Mouse (Mus musculus) right cerebral cortex, adult 18-20 months (tissue): Measurements from ENCODE around the gene Crygd.

Experiments
- DNase-seq: peaks from one replicate; pipeline ENCODE4 v3.0.0; 2022; ENCODE audit warnings: mixed read lengths

Crygd gene

GRCm38 (mm10) chr1:65041837-65042236 is 21.4 kb downstream of the Crygd start:
- DNase-seq = no peak

DNA sequence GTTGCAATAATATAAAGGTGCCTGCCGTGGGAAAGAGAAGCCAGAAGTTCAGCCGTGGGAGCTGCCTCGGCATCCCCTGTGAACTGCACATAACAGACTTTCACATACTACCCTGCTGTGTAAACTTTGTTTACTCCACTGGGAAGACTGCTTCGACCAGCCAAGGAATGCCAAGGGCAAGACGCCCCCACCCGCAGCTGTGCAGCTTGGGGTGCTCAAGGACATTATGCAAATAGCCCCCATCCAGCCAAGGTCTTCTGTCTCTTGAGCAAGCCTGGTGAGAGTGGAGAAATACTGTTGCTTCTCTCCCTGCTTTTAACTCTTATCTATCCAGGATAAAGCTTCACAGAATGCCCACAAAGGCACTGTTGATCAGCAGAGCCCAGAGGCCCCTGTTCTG is 22.4 kb downstream of the Crygd start:
- no peak for DNase-seq

DNA sequence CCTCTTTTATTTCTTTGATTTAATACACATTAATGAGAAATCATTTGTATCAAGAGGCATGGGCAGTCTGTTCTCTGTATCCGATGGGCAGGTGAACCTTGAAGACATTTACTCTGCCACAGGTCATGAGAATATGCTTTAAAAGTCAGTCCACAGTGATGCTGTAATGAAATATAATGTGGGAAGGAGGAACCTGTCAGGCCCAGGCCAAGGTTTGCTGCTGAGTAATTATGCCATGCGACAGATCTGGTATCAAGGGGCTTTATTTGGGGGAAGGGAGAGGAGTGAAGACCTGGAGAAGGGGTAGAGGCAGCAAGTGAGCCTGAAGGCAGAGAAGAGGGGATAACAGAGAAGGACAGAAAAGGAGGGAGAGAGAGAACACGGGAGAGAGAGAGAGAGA is 23.6 kb downstream of the Crygd start:
- DNase-seq = no peak

DNA sequence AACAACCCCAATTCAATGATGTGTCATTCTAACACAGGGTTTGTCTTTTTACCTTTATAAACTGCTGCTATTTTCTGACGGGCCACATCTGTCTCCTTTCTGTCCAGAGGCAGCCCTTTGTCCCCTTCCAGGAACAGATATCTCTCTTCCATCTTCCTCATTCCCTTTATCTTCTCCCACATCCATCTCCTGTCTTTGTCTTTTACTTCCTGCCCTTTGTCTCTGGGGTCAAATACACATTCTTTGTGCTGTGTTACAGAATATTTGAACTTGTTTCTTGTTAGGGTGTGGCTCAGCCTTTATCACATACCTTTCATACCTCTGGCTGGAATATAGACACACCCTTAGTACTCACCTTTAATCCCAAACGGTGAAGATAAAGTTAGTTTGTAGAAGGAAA is 25.7 kb downstream of the Crygd start:
- no peak for DNase-seq

GRCm38 (mm10) chr1:65035513-65035912 is 27.7 kb downstream of the Crygd start:
- DNase-seq = no peak

DNA sequence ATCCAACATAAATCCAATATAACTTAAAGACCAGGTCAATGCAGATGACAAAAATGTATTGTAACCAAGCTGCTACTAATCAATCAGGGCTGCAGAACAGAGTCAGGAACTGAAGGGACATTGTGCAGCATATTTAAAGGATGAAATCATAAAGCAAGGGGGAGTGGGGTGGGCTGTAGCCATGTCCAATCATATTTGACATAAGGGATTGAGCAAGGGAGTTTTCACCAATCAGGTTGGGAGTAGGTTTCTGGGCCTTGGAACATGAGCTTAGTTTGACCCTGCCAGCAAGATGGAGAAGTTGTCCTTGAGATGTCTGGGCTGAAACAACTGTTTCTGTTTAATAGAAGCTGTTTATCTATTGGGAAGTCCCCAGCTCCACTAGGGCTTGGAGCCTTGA is 30.6 kb downstream of the Crygd start, which contains the start of gene Akr1cl:
Gene Akr1cl (minus strand): TSS at position 119 of the 400 bp plus-strand sequence.
- DNase-seq = no peak

DNA sequence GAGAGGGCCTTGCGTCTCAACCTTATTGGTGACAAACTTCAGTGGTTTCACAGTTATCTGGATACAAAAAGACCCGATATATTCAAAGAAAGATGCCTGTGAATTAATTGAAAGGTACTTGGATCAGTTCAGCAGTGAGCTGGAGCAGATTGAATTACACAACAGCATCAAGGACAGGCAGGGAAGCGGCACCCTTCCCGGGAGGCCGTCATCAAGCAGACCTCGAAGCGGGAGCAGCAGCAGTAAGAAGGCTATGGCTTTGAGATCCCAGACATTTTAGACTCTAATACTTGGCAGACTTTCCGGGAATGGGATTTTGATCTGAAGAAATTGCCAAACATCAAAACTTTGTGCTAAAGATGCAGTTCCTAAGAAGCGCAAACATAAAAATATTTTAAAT is 35.0 kb downstream of the Crygd start:
- no peak for DNase-seq

DNA sequence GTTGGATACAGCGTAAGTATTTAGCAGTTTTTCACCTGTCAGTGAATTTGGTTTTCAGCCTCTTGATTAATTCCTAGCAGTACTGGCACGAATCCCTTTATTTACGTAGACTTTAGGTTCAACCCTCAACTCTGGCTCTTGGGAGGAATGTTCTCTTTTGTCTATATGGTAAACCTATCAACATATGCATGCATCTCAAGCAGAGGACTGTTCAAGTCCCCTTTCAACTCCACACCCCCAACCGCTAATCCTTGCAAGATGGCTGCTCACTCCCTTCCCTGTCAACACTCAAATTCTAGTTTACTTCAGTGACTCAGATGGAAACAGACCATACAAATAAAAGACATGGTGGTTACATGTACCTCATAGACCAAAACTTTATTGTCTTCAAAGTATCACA is 50.5 kb downstream of the Crygd start:
- DNase-seq = no peak
